Mouse (Mus musculus): ENCODE results near the gene Casq1.
"Not testable (repeated sequence)": the region's sequence is repeated elsewhere in the genome, so short reads cannot be mapped to it uniquely, and the experiment has no call there.

Casq1 gene

DNA sequence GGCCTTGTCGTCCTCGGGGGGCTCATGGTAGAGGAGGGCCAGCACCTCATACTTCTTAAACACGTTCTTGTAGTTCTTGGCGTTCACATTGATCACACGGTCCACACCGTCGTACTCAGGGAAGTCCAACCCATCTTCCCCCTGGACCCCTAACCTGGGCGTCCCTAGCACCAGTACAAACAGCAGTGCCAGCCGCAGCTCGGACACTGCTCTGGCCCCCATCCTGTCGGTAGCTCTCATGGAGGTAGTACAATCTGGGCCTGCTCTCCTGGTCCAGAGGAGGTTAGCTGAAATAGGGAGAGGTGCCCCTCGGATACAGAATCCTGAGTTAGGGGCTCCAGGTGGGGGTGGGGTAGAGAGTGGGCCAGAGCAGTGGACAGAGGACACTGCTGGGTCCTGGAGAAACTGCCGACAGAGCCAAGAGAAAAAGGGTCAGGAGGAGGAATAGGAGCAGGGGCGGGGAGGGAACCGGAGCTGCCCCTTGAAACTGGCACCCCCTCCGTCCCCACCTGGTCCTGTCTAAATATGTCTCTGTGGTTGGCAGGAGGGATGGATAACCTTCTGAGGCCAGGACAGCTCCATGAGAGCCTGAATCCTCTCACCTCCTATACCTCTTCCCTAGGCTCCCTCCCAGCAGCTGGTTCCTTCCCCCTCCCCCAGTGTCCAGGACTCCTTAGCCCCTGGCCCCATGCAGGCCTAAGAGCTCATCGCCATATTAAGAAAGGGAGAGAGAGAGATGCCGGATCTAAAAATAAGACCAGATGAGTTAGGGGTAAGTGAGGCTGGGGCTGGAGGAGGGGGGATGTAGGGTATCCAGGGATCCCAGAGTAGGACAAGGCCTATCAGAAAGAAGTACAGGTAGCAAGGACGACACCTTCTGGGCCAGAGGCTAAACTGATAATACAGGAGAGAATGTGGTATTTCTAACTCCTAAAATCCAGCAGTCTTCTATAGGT, at the start of gene Casq1:
Casq1 (minus strand) TSS at position 418 of the 956 bp plus-strand sequence.
- DNase-seq: no peak

GRCm38 (mm10) chr1:172261477-172262078, 41.9 kb upstream of the Casq1 start, which contains the start of gene Igsf8:
Igsf8 (plus strand) TSS chr1:172261641.
- DNase-seq: no peak

GRCm38 (mm10) chr1:172258314-172258713, 38.6 kb upstream of the Casq1 start, which contains the start of gene Atp1a4:
Atp1a4 (minus strand) TSS chr1:172258414.
- no peak for DNase-seq

DNA sequence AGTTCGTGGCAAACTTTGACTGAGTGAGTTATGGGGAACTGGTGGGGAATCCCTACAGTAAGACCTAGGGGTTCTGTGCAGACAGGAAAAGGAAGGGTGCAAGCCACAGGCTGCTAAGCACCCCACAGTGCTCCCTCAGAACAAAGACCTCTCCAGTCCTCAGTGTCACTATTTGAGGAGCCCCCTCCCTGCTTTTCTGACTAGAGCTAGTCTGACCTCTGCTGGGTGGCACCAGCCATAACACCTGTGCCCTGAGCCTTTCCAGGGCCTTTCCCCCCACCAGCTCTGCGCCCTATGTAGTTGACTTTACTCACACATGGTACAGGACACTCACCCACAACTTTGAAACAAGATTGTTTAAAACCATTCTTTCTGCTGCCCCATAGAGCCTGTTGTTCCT, 28.0 kb upstream of the Casq1 start:
- DNase-seq: no peak

DNA sequence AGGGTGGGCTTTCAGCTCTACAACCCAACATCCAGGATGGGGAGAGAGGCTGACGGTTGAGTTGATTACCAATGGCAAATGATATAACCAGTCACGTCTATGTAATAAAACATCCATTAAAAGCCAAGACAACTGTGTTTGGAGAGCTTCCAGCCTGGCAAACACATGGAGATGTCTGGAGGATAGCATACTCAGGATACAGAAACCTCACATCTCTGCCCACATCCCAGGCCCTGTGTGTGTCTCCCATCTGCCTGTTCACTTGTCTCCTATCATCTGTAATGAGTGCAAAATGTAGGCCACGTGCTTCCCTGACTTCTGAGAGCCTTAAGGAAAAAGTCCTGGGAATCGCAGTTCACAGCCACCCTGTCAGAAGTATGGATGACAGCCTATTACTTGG, 27.5 kb upstream of the Casq1 start:
- DNase-seq: no peak

DNA sequence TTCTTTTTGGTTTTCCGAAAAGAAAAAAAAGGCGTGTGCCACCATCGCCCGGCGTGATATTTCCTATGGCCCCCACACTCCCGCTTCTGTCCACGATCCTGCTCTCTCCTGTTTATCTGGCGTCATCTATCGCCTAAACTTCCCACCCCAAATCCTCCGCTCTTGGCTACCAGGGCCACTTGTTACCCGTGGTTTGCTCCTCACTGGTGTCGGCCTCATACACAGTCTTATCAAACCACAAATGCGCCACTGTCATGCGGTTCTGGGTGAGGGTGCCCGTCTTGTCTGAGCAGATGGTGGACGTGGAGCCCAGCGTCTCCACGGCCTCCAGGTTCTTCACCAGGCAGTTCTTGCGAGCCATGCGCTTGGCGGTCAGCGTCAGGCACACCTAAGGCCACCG, 25.0 kb upstream of the Casq1 start:
- not testable (repeated sequence) for DNase-seq

DNA sequence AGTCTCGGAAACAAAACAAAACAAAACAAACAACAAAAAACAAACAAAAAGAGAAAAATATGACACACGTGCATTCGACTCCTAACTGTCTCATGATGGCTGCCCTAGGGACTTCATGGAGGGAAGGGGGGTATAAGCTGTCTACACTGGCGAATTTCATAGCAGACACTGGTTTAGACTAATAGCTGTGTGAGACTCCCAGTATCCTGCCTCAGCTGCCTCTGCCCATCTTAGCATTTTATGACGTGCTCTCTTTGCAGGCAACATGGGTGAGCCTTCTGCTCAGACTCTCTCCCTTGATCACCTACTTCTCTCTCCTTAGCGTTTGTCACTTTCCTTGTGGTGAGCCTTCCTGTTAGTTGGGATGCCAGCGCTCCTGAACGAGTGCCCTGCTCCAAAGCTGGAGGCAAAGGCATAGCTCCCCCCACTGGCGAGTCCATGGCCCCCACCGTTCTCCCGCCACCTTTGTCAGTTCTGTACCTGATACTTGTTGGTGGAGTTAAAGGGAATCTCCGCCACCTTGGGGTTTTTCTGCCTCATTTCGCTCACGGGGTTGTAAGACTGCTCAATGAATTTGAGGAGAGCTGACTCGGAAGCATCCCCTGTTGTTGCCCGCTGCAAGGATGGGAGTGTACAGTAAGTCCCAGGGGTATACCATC, 24.0 kb upstream of the Casq1 start:
- DNase-seq: peak; percentile 31

GRCm38 (mm10) chr1:172242401-172242800, 22.7 kb upstream of the Casq1 start:
- DNase-seq: no peak

DNA sequence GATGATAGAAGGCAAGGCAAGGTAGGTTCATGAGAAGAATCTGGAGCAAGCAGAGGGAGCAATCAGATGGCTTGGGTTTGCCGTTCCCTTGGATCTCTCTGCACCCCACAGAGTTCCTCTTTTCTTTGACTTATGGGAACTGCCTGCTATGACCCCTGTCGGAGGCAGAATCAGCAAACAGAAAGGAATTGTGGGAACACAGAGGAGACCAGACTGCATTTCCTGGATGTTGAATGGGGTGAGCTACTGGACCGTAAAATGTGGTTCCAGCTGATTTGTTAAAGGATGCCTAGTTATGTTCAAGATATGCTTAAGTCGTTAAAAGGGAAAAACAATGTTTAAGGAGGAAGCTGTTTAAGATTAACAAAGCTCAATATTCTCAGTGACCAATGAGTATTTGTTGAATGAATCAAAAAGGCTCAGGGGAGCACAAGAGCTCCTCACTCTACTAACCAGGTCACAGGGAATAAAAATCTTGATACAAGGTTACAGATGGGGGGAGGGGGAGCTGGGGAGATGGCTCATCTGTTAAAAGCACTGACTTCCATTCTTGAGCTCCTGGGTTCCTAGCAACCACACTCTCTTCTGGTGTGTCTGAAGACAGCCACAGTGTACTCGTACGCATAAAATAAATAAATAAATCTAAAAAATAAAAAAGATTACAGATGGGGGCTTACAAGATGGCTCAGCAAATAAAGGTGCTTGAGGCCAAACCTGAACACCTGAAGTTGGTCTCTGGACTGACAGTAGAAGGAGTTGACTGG, 21.5 kb upstream of the Casq1 start:
- no peak for DNase-seq

DNA sequence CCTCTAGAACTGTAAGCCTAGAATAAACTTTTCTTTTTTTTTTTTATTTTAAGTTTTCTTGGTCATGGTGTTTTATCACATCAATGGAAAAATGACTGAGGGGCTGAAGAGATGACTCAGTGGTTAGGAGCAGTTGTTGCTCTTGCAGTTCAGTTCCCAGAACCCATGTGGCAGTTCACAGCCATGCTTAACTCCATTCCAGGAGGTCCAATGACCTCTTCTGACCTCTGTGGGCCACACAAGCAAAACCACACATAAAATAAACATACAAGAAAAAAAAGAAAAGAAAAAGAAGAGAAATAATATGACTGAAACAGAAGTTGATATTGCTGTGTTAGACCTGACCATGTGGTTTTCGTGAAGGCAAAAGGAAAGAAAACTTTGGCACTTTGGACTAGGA, 9.5 kb upstream of the Casq1 start:
- no peak for DNase-seq

- DNase-seq: peak; percentile 50
Observed at GRCm38 (mm10) chr1:172228209-172228608, 8.5 kb upstream of the Casq1 start.

DNA sequence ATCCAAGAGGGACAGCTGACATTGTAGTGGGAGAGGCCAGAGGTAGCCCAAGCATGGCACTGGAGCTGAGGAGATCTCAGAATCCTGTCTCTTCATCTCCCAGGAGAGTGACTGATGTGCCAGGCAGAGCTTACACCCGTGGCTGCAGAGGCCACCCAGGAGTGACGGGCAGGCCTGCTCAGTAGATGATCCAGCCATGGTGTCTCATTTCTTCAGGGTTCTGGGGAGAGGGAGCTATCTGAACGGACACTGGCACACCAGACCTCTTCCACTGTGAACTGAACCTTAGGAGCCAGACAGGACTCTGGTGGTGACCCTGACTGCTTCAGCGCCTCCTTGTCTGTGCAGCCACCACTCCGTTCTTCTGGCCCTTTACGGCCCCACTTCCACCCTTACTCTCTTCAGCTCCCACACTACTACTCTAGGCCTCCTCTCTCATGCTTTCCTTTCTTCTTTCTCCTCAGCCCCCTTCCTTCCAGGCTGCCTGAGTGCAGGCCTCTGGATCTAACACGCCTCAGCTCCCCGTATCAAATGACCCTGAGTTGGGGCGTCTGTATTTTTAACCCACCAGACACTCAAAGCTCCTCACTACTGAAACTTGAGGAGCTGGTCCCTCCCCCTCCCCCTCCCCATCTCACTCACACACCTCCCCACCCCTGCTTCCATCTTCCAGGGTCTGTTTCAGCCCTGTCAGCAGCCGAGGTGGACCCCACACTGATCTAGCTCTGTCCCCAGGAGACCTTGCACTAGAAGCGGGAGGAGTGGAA, 1.8 kb upstream of the Casq1 start:
- DNase-seq: no peak

DNA sequence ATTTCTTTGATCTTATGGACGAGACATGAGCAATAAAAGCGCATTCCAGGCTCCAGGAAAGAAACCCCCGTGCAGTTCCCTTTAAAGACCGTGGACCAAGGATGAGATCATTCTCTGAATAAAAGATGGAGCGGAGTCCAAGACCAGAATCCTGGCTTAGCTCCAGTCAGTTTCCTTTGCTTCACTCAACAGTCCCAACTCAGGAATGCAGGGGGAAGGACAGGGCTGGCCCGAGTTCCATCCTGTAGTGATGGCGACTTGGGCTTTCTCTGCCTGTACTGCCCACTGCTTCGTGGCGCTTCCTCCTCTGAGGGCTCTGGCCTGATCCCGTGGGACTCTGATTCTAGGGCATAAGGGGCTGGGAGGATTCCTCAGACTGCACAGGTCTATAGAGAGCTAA, 746 bp upstream of the Casq1 start:
- peak; percentile 30 for DNase-seq

DNA sequence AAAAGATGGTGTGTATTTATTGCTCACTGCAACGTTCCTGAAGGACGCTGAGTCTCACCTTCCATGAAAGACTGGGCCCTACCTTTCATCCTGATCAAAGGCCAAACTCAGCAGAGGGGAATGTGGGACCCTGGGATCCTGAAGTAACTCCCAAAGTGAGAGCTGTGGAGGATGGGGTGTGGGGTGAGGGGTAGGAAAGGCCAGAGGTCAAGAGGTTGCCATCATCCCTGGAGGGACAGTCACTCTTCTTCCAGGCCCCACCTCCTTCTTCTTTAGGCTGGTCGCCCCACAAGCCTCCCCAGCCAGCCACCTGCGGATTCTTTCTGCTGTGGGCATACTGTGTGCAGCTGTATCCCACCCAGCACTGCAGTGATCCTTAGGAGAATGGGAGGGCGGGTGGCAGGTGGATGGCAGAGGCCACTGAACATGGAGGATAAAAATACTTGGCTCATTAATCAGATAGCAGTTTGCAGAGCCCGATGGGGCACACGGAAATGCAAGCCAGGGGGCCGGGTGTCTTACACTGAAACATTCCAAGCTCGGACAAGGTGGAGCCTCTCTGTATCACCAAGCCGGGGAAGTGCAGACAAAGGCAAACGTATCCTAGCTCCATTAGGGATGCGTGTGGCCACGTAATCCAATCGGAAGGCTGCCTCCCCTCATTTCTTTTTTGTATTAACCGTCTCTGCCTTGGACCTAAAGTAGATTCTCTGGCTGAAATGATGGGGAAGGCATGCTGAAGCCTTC, 1.3 kb downstream of the Casq1 start:
- DNase-seq: peak; percentile 34

- peak; percentile 91 for DNase-seq
Observed at GRCm38 (mm10) chr1:172217148-172217547, 2.5 kb downstream of the Casq1 start.

DNA sequence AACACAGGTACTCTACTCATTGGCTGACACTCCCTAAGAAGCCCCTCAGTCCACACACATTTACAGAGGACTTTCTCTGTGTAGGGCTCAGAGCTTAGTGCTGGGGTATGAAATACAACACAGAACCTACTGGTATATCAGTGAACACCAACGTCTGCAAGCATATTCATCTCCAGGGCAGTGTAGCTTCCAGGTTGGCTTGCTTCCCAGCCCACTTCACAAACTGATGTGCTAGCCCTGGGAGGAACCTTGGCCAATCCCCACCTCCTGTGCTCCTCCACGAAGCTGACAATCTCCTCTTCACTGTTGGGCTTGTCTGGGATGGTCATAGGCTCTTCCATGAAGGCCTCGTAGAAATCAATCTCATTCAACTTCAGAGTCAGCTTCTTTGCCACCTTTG, 4.9 kb downstream of the Casq1 start:
- DNase-seq: peak; percentile 8

- peak; percentile 8 for DNase-seq
Observed at GRCm38 (mm10) chr1:172213771-172214170, 5.9 kb downstream of the Casq1 start.

DNA sequence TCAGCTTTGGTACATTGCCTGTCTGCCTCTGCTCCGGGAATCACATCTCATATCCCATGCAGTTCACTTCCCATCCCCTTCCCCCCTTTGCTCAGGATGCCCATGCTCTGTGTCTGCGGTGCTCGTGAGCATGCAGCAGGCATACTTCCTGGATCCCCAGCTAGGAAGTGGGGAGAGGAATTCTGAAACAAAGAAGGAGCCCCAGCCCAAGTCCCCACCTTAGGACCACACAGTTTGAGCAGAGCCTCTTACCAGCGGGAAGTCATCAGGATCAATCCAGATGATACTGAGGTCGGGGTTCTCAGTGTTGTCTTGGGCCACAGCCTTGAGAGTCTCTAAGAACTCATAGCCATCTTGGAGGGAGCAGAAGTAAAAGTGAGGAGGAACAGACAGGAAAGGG, 6.9 kb downstream of the Casq1 start:
- no peak for DNase-seq

- peak; percentile 80 for DNase-seq
Observed at GRCm38 (mm10) chr1:172207111-172207584, 12.5 kb downstream of the Casq1 start.

DNA sequence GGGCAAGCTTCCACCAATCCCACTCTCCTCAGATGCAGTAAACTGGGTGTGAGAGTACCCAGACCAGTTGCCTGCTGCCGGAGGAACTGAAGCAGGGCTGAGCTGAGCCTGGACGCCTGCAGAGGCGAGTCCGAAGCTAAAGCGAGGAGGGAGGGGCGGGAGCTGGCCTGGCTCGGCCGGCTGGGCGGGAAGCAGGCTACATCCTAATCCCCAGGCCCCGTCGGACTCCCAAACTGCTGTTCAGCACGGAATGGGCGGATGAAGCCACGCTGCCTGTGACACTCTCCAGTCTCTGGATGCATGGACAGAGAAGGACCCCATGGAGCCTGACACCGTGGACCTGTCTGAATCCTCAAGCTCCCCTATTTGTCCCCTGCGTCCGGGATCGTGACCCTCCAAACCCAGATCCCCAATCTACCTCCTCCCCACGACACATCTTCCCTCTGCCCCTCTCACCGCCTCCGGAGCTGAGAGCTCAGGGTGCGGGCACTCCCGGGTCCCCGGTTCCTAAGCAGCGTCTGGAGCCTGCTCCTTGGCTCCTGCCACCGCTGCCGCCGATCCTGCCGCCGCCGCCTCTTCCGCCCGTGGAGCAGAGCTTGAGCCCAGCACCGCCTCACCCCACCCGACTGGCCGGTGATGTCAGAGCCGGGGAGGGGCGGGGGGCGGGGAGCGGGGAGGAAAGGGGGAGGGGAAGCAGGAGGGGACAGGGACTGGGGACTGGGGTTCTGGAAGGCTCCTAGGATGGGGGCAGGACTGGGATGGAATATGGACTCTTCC, 13.3 kb downstream of the Casq1 start, which contains the start of gene Pea15a:
Pea15a (minus strand) TSS at position 664 of the 777 bp plus-strand sequence.
- peak; percentile 93 for DNase-seq
